ENCODE assay signal across 27 mouse cellular contexts in genomic region chr4:115519444-115519843, GRCm38 (mm10). TPM values are rescaled to one million over a fixed set of nuclear protein-coding genes. Genes with fewer than 3 reads are reported as not detected.
A peak's percentile ranks its signal among the peaks of the same experiment; 100 is the strongest.
DNase-seq lines count a peak whose midpoint lies in the region; TF ChIP-seq lines count a peak whose summit lies in the region.
"Had no signal": no experiment of that assay in that cellular context is flagged by ENCODE, and none has a peak within 500 bp of the region (broad histone marks: within the 10 kb centered on the region; RNA-seq: fewer than 3 reads in every experiment).

No protein-coding gene starts in this region.

- no peak for TF ChIP-seq CTCF in liver, adult 2 months (IDR thresholded peaks at IDR 0.05; ENCODE audit: low read depth, low read length)

- H3K9ac ChIP-seq in liver, adult 2 months (ENCODE audit: low read depth, low read length) = no peak overlapping the region
- H3K9ac ChIP-seq: embryonic facial prominence, embryonic 13.5 days; embryonic facial prominence, embryonic 15.5 days; forebrain, embryonic 12.5 days had no signal

- H3K27ac ChIP-seq in heart, embryonic 10.5 days = no peak overlapping the region
- H3K27ac ChIP-seq in liver, adult 2 months (replicated peaks; ENCODE audit: insufficient read depth, low read depth, low read length) = peak overlapping the region; percentile 74
- H3K27ac ChIP-seq: embryonic facial prominence, embryonic 13.5 days; embryonic facial prominence, embryonic 15.5 days; forebrain, embryonic 10.5 days; forebrain, embryonic 12.5 days had no signal

- H3K36me3 ChIP-seq in heart, embryonic 10.5 days = no peaks in the 10 kb centered on the region
- peaks cover 9% of the 10 kb centered on the region for H3K36me3 ChIP-seq in liver, adult 2 months (ENCODE audit: control insufficient read depth, insufficient read depth, low read length)
- H3K36me3 ChIP-seq: embryonic facial prominence, embryonic 13.5 days; embryonic facial prominence, embryonic 15.5 days; forebrain, embryonic 10.5 days; forebrain, embryonic 12.5 days had no signal

- no peaks in the 10 kb centered on the region for H3K27me3 ChIP-seq in heart, embryonic 10.5 days (ENCODE audit: insufficient read depth, poor library complexity, severe bottlenecking)
- H3K27me3 ChIP-seq in liver, adult 2 months (ENCODE audit: control insufficient read depth, insufficient read depth, low read length) = no peaks in the 10 kb centered on the region
- H3K27me3 ChIP-seq: embryonic facial prominence, embryonic 13.5 days; embryonic facial prominence, embryonic 15.5 days; forebrain, embryonic 12.5 days had no signal

- H3K79me2 ChIP-seq in liver, adult 2 months (ENCODE audit: control insufficient read depth, insufficient read depth, low read length) = no peaks in the 10 kb centered on the region

- WGBS in heart, embryonic 10.5 days = 60% methylated on average over 4 of the region's 4 CpGs
- WGBS in liver, adult 2 months = 18% methylated on average over 4 of the region's 4 CpGs

- no peaks in the 10 kb centered on the region for H3K4me1 ChIP-seq in heart, embryonic 10.5 days
- peaks cover 14% of the 10 kb centered on the region for H3K4me1 ChIP-seq in liver, adult 2 months (ENCODE audit: control insufficient read depth, insufficient read depth, low read length)
- H3K4me1 ChIP-seq: embryonic facial prominence, embryonic 13.5 days; embryonic facial prominence, embryonic 15.5 days; forebrain, embryonic 12.5 days had no signal

- no peak for TF ChIP-seq POLR2A in liver, adult 2 months (IDR thresholded peaks at IDR 0.05; ENCODE audit: extremely low read depth, insufficient read depth, low read length)

- peak; percentile 39 for DNase-seq in heart, embryonic 10.5 days (ENCODE audit: low spot score)
- no peak for DNase-seq in heart, postnatal 4 days
- DNase-seq in liver, adult 2 months (ENCODE audit: extremely low read depth, low read depth, low spot score) = no peak
- no peak for DNase-seq in liver
- DNase-seq: adrenal gland, adult 2 months; adrenal gland, postnatal 10 days; adrenal gland, postnatal 25 days; cerebellum, adult 11 months; cerebellum, adult 18-20 months; cerebellum, adult 8-10 months; cerebellum, adult 9-11 months; cerebellum, postnatal 14 days; cerebellum, postnatal 36 days; embryo, embryonic 11 days had no signal

- no peak overlapping the region for H3K4me3 ChIP-seq in heart, embryonic 10.5 days
- peak overlapping the region; percentile 37; the same call in 1 of the 2 replicates for H3K4me3 ChIP-seq in liver, adult 2 months (ENCODE audit: insufficient read depth, low read depth, low read length)
- H3K4me3 ChIP-seq: embryonic facial prominence, embryonic 13.5 days; embryonic facial prominence, embryonic 15.5 days; erythroblast, embryonic 14.5 days; forebrain, embryonic 10.5 days; forebrain, embryonic 12.5 days had no signal

- no peaks in the 10 kb centered on the region for H3K9me3 ChIP-seq in heart, embryonic 10.5 days
- H3K9me3 ChIP-seq: embryonic facial prominence, embryonic 13.5 days; embryonic facial prominence, embryonic 15.5 days; forebrain, embryonic 10.5 days; forebrain, embryonic 12.5 days had no signal

RNA-seq across cellular contexts. Expression of gene Cyp4a10, which starts 1.4 kb away (rescaled TPM):
- not detected in 2 replicates for polyA plus RNA-seq in heart, embryonic 10.5 days (2016; fragmentation: Nextera tagmentation; extraction: Ambion mirVana)
- under 1 TPM in 1 of 2 experiments, not detected in 1; 0.12 TPM for total RNA-seq in heart, postnatal 4 days (2021)
- 375 and 556 TPM in 2 replicates for total RNA-seq in liver, adult 2 months (2014; rRNA removed)
- polyA plus RNA-seq in liver, adult 2 months (2012; rRNA removed) = 427 and 619 TPM in 2 replicates
- total RNA-seq: adrenal gland, postnatal 25 days; common myeloid progenitor, adult 5-6 weeks; MEL had no signal
- polyA plus RNA-seq: brain, embryonic 14.5 days; C2C12; embryonic facial prominence, embryonic 11.5 days; embryonic facial prominence, embryonic 13.5 days; embryonic facial prominence, embryonic 15.5 days; erythroblast, embryonic 14.5 days; forebrain, embryonic 10.5 days; forebrain, embryonic 12.5 days; forebrain, embryonic 14.5 days; forebrain, embryonic 16.5 days had no signal

RNA-seq across cellular contexts. Expression of gene Cyp4a14, which starts 23.5 kb away (rescaled TPM):
- not detected in 2 replicates for polyA plus RNA-seq in heart, embryonic 10.5 days (2016; fragmentation: Nextera tagmentation; extraction: Ambion mirVana)
- not detected for total RNA-seq in heart, postnatal 4 days (2021)
- total RNA-seq in liver, adult 2 months (2014; rRNA removed) = 420 and 442 TPM in 2 replicates
- 291 and 455 TPM in 2 replicates for polyA plus RNA-seq in liver, adult 2 months (2012; rRNA removed)
- total RNA-seq: adrenal gland, postnatal 25 days; common myeloid progenitor, adult 5-6 weeks; ES-E14; MEL had no signal
- polyA plus RNA-seq: brain, embryonic 14.5 days; C2C12; embryonic facial prominence, embryonic 11.5 days; embryonic facial prominence, embryonic 13.5 days; embryonic facial prominence, embryonic 15.5 days; erythroblast, embryonic 14.5 days; forebrain, embryonic 10.5 days; forebrain, embryonic 12.5 days; forebrain, embryonic 14.5 days; forebrain, embryonic 16.5 days had no signal

RNA-seq across cellular contexts. Expression of gene Cyp4a31, which starts 44.0 kb away (rescaled TPM):
- not detected in 2 replicates for polyA plus RNA-seq in heart, embryonic 10.5 days (2016; fragmentation: Nextera tagmentation; extraction: Ambion mirVana)
- not detected for total RNA-seq in heart, postnatal 4 days (2021)
- total RNA-seq in liver, adult 2 months (2014; rRNA removed) = 8.3 and 19.2 TPM in 2 replicates
- 7.3 and 8.5 TPM in 2 replicates for polyA plus RNA-seq in liver, adult 2 months (2012; rRNA removed)
- total RNA-seq: adrenal gland, adult 2 months; adrenal gland, postnatal 25 days; common myeloid progenitor, adult 5-6 weeks; ES-E14; MEL had no signal
- polyA plus RNA-seq: adrenal gland, adult 2 months; brain, embryonic 14.5 days; C2C12; embryonic facial prominence, embryonic 11.5 days; embryonic facial prominence, embryonic 13.5 days; embryonic facial prominence, embryonic 15.5 days; erythroblast, embryonic 14.5 days; forebrain, embryonic 10.5 days; forebrain, embryonic 12.5 days; forebrain, embryonic 14.5 days; forebrain, embryonic 16.5 days had no signal

Comparison
In these comparisons a context has a peak if more than half of its experiments do, and no peak if none do; other contexts are left out.
1. RNA of gene Cyp4a10, which starts 1.4 kb away (total RNA-seq): 375 to 556 TPM in liver, adult 2 months; 0.12 TPM in heart, postnatal 4 days; every median in the first group is over 100 times any median in the second.
2. RNA of gene Cyp4a14, which starts 23.5 kb away (total RNA-seq): 420 to 442 TPM in liver, adult 2 months; not detected in heart, postnatal 4 days; every median in the first group is over 100 times any median in the second.